Mouse (Mus musculus): Measurements from ENCODE around the gene Fam173b.

DNA sequence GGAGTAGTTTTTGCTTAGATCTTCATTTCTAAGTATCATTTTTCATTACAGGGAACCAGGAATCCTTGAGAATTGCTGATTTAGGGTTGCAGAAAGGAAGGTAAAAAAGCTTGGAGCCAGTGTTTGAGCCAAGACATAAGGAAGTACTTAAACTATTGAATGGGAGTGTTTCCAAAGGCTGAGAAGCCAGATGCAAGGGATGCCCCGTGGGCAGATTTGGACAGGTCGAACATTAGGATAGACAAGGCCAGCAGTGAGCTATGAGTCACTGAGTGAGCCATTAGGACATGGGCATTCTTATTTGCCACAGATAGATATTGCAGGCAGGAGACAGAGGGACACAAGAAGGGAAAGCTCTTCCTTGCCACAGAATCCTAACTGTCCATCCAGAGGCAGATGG is 13.0 kb downstream of the Fam173b start:
- TF ChIP-seq USF1 (IDR thresholded peaks at IDR 0.05; ENCODE audit: low read depth) (no peak), CTCF (IDR thresholded peaks at IDR 0.05; ENCODE audit: control insufficient read depth, insufficient read depth, insufficient read length) (no peak), MAX (IDR thresholded peaks at IDR 0.05) (no peak), MYOD1 (IDR thresholded peaks at IDR 0.05; ENCODE audit: control insufficient read depth, insufficient read length, low read depth) (no peak), MYOG (IDR thresholded peaks at IDR 0.05; ENCODE audit: control insufficient read depth, extremely low read depth, insufficient read length) (no peak), FOSL1 (IDR thresholded peaks at IDR 0.05; ENCODE audit: insufficient read depth, low read length, poor library complexity, severe bottlenecking) (no peak), CEBPB (IDR thresholded peaks at IDR 0.05; ENCODE audit: low read depth) (no peak)

All from C2C12 (cell line).